Mouse (Mus musculus) megakaryocyte progenitor cell, adult 5-6 weeks (primary cell): Measurements from ENCODE around the gene Psmb7. TPM values are rescaled to one million over a fixed set of nuclear protein-coding genes. Genes with fewer than 3 reads are reported as not detected.

Source experiments
- ATAC-seq: replicated peaks from 2 replicates; pipeline ENCODE4 v1.8.0; 2016; ENCODE audit warnings: mild to moderate bottlenecking, moderate TSS enrichment, inconsistent platforms; ENCODE audit not compliant: poor library complexity
- total RNA-seq, 2 experiments: library from RNA; stranded (forward) in 1 of 2; stranded (reverse) in 1 of 2; fragments of 157-497, 149-512 nt in 1 of 2; fragments of 200-1000 nt in 1 of 2; gene quantifications; 2 replicates each; pipeline versions ENCODE4 v1.2.3 to v1.2.4; 2015 to 2017

Gene Psmb7
- total RNA-seq (2015) (251 and 258 TPM in 2 replicates), total RNA-seq (2017) (275 and 310 TPM in 2 replicates)

DNA sequence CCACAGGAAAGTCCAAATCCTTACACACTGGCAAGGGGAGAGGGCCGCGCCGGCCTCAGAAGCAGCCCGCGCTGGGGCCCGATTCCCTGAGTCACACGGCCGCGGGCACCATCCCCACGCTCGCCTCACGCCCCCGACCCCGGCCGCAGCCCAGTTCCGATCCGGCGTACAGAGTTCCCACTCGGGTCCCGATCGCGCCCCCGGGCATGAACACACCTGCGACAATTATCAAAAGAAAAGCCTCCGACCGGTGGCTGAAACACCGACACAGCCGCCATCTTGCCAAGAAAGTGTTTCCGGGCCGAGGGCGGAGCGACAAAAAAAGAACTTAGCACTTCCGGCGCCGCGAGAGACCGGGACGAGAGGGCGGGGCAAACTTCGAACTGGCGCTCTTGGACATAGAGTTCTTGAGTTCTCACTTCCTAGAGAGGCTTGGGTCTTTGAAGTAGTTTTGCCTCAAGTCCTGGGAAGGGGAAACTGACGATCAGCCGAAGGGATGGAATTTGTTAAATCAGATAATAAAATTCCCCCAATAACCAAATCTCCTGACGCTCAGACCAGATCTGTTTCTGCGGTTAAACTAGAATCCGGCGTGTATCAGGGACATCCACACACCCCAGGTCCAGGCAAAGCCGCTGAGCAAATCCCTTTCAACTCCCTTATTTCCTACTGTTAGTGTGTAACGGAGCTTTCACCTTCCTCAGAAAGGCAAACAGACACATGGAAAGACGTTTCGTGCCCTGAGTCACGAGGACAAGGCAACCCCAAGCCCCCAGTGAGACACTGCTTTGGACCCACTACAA, at the start of gene Psmb7:
Gene Psmb7, minus strand, starts transcription at position 463 of the 803 bp plus-strand sequence.
- ATAC-seq: peak; percentile 96

DNA sequence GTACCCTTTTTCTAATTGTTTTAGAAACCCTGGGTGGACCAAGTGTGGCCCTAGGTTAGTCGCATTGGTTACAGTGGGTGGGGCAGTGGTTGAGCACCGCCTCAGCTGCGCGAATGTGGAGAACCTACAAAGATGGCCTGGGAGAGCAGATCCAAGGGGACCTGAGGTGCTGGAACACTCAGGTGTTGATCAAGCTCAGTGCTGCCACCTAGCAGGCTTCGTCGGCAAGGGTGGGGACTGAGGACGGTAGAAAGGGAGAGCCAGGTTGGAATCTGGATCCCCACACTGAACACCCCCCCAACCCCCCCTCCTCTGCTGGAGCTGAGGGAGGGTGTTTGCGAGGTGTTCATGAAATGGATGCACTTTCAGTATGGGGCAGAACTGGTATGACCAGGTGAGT, 47.7 kb upstream of the Psmb7 start:
- ATAC-seq: 0 out of 2 replicates have a peak, but pooled peaks have one; percentile 35

DNA sequence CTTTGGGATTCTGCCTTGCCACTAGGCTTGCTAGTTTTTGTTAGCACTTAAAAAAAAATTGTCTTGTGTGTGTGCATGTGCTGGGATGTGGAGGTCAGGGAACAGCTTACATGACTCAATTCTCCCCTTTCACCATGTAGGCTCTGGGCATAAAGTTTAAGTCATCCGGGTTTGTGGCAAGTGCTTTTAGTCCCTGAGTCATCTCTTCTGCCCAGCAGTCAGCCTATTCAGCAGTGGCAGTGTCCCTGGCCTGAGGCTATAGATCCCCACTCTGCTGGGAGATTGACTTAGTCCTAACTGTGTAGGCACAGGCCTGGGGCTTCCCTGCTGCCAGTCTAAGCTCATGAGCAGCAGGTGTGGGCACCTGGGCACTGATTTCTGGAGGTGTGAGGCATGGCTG, 46.0 kb upstream of the Psmb7 start:
- no peak for ATAC-seq

DNA sequence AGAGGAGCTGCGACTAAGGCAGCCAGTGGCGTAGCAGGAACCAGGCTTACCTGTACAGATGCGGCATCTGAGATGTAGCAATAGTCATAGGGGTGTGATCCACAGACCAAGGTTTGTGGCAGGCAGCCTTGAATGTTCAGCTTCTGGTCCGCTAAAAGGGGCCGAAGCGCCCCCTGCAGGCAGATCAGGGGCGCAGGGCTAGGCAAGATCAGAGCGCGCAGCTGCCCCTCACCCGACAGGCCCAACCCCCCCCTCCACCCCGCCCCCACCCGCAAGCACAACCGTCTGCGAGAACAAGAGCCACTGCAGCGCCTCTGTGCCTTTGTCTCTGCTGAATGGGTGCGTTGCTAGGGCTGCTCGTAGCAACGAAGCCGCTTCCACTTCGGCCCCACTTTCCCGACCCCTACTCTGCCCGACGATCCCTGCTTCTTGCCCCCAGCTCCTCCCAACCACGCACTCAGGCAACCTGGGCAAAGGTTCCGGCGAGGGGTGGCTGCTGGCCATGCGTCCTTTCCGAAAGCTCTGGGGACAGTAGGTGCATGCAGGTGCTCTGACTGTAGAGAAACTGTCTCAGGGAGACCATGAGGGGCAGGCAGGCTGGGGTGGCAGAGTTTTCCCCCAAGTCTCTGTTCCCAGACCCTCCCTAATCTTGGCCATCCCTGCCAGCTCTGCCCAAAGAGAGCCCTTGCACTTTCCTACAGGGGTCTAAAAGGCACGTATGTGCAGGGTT, 45.1 kb upstream of the Psmb7 start:
- peak; percentile 56 for ATAC-seq

DNA sequence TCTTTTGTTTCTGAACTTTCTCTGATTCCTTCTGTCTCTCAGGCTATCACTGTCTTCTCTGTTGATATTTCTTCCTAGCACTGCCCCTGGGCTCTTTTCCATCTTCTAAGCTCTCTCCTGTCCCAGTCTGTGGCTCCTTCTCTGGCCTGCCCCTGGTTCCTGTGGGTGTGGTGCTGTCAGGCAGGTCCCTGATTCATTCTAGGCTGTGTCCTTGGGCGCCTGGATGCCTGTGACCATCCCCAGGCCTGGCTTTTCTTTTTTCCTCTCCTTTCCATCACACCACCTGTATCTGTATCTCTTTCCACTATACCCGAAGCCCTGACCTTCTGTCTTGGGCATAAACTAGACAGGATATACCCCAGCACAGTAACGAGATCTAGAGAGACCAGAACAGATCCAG, 41.9 kb upstream of the Psmb7 start:
- no peak for ATAC-seq

DNA sequence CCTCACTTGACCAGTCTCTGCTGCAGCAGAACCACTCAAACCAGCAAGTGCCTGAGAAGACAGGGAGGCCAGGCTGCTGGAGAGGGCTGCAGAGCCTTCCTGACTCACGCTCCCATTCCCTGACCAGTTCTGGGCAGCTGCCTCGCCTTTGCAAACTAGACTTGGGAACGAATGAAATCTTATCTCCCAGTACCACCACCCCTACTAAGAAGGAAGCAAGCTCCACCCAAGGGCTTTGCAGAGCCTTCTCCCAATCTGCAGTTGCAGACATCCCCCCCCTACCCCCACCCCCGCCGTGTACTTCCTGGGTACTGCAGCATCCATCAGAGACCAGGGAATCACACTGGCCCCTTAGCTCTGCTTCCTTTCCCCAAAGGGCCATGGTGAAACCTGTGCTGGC, 39.2 kb upstream of the Psmb7 start:
- no peak for ATAC-seq

DNA sequence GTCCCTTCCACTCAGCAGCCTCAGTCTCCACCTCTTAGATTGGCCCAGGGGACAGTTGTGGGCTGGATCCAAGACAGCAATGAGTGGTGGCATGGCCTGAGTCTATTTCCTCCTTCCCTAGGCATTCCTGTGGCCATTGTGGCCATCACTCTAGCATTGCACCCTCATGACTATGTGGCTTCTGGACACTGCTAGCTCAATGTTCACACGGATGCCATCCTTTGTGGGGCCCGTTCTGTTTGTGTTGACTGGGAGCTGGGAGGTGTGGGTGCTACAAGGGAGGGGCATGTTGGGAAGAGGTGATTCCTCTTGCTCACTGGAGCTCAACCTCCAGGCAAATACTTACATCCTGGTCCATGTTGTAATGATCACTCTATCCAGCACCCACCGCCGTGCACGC, 38.3 kb upstream of the Psmb7 start:
- no peak for ATAC-seq

DNA sequence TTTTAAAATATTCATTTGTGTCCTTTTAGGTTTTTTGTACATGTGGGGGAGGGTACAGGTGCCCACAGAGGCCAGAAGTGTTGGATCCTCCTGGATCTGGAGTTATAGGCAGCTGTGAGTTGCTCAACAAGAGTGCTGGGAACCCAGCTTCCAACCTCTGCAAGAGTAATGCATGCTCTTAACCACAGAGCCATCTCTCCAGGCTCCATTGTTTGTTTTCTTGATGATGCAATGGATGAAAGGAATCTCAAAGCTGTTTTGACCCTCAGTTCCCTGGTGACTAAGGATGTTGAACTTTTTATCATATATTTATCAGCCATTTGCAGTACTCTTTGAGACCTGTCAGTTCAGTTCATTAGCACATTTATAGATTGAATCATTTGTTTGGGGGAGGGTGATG, 35.1 kb upstream of the Psmb7 start:
- ATAC-seq: no peak

DNA sequence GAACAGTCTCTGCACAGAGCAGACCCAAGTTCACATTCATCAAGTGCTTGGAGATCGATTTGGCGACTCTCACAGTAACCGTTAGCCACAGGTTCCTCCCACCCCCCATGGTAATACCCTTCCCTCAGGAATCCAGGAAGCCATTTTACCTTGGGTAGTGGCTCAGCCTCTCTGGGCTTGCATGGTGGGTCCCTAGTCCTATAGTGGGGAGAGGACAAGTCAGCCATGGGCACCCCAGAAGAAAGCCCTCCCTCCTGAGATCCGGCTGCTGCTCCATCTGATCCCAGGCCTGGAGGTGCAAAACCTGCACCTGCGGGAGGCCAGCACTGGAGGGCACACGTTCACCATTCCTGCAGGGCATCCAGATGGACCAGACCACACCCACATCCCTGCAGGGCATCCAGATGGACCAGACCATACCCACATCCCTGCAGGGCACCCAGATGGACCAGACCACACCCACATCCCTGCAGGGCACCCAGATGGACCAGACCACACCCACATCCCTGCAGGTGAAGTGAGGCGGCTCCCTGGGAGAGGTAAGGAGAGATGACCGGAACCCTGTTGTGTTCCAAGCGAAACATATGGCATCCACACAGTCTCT, 31.6 kb upstream of the Psmb7 start:
- ATAC-seq: no peak

DNA sequence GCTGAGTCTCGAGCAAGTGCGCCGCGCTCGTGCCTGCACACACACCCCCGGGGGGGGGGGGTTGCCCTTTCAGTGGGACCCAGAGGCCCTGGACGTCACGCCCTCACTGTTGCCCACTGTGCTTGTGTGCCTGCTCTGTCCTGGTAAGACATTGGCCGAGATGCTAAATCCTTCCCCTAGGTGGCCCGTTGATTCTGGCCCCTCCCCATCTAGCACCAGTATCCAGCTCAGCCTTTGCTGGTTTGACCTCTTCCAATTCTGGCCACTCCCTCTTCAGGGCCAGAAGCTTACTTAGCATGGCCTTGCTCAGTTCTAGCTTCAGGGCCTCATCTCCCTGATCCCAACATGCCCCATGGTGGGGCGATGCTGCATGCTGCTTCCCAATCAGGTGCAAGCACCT, 28.6 kb upstream of the Psmb7 start:
- ATAC-seq: no peak

DNA sequence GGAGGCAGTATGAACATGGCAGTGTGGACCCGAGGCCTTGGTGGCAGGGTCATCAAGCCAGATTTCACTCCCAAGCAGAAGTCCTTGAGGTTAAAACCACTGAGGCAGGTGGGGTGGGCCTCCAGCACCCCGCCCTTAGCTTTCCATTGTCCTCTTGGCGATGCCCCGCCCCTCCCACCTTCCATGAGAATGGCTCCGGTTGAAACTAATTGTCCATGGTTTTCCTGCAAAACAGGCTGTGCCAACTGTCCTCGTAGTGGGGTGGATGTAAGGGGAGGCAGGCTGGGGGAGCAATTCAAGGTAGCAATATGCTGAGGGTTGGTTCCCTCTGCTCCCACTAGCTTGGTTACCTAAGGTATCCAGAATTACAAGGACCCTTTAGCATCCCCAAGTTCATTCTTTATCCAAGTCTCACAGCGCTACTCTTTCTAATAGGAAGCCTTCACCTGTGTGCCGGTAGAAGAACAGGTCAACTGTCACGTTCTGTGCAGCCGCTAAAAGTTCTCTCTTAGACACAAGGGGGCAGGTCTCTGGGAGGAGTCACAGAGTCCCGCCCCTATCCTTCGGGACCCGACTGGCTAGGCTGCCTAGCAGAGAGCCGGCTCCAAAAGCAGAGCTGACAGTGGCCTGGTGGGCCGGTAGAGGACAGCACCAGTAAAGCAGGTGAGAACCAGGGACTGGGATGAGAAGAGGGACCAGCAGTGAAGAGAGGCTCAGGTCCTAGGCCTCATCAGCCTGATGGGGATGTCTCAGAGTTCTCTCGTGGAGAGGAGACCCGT, 25.1 kb upstream of the Psmb7 start:
- ATAC-seq: peak; percentile 90

DNA sequence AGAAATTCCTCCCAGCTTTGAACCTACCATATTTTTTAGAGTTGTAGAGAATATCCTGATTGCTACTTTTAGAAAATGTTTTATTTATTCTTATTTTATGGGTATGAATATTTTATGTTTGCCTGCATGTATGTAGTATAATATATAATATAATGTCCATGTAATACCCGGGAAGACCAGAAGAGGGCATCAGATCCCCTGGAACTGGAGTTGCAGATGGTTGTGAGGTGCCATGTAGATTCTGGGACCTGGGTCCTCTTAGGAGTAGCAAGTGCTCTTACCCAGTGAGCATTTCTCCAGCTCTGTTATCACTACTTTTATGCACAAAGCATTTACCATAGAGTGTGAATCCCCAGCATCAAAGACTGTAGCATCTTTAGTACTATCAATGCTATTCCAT, 17.5 kb upstream of the Psmb7 start:
- ATAC-seq: no peak; the same call in 1 of the 2 replicates

DNA sequence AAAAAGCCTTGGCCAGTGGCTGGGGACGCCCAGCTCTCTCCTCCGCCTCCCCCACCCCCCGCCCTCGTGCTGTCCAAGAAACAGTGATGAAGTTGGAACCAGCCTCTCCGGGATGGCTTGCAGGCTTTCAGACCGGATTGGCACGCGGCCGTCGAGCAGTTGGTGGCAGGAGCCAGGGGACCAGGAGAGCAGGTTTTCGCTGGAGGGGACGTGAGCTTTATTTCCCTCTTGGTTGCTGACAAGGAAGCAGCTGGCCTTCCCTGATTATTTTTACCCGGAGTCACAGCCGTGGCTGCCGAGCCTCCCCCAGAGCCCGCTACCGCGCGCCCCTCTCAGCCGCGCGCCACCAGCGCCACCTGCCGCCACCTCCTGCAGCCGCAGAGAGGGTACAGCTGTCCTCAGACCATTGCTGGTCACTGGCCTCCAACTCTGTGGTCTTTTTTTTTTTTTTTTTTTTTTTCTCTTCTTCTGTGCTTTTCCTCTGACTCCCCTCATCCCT, 14.5 kb upstream of the Psmb7 start:
- ATAC-seq: peak; percentile 97

DNA sequence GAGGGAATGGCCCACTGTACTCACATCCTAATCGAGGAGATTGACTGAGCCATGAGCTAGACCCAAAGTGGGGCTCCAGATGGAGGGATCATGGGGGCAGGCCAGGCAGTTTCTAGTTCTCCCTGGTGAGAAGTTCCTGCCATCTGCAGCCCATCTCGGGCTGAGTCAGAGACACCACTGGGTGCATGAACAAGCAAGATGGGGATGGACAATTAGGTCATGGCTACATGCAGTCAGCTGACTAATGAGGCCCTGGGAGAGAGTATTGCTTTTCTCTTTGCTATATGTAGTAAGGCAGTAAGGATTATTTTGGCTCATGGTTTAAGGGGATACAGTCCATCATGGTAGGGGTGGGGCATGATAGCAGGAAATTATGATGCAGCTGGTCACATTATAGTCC, 9.8 kb upstream of the Psmb7 start:
- no peak for ATAC-seq

DNA sequence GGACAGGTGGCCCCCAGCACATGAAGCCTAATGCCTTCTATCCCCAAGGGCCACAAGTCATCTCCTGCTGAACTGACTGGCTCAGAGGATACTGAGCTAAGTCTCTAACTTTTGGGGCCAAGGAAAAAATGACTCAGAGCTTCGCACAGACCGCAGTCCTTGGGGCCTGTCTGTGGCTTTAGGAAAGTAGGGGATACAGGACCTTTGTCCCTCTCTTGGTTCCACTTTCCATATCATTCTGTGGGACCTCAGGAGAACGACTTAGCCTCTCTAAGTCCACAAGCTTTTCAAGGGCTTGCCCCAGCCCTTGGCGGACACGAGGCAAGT, 9.4 kb upstream of the Psmb7 start:
- ATAC-seq: no peak

DNA sequence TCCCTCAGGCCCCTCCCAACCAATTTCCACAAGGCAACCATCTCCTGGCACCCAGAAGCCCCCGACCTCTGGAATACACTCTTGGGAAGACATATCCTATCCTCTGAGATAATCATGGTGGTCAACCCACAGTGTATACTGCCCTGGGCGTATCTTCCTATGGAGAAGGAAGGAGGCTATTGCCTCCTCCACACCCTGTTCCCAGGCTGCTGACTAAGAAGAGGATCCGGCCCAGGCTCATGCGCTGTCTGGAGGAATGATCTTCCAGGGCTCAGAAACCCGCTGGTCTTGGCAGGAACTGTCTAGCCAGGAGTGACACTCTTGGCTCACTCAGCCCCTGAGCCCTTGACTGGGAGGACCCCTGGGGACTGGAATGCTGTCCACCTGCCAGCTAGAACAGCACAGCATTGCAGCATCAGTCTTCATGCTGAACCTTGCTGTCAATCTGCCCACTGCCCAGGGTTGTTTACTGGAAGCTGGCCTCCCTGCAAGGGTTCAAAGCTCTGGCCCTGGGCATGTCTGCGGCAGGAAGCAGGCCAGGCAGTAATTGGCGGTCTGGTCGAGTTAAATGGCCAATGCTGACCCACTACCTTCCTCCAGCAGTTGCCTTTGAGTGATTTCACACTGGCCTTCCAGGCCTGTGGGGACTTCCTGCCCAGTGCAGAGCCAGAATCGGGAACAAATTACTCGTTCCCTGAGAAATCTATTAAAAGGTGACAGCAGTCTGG, 8.8 kb upstream of the Psmb7 start:
- no peak for ATAC-seq

DNA sequence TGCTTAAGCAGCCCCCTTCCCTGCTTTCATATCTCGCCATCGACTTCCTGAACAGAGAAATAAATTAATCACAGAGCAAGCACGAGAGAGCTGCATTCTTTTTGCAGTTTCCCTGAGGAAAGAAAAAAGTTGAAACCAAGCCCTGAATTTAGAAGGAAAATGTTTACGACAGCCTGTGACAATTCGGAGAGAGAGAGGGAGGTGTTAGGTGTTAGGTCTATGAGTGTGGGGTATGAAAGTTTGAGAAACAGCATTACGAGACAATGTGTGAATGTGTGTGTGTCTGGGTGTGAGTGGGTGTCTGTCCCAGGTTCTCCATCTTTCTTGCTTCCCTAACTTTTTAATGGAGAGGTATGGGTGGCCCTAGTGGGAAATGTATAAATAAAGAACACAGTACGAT, 8.2 kb upstream of the Psmb7 start:
- no peak for ATAC-seq

DNA sequence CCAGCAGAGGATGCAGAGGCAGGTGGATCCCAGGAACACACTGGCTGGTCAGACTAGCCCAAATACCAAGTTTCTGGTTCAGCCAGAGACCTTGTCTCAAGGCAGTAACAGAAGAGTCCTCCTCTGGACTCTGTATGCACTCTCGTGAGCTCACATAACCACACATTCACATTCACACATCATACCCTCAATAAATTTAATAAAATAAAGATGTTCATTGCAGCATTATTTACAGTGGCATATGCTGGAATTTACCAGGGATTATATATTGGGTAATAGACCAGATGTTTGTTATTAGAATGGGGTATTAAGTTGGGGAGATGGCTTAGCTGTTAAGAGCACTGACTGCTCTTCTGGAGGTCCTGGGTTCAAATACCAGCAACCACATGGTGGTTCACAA, 6.5 kb upstream of the Psmb7 start:
- no peak for ATAC-seq

DNA sequence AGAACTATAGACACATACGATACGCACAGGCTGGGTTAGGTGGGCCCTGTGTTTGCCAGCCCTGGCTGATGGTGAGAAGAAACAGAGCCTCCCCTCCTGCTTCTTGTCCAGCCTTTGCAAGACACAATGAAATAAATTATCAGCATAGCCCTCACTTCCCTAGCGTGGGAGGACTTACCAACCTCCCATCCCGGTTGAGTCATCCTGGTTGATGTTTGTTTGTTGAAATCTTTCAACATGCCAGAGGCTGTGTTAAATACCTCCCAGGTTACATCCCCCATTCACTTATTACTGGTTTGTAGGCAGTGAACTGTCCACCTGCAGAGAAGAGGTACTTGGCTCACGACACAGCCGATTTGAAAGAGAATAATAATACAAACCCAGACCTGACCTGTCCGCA, 3.8 kb upstream of the Psmb7 start:
- ATAC-seq: no peak

DNA sequence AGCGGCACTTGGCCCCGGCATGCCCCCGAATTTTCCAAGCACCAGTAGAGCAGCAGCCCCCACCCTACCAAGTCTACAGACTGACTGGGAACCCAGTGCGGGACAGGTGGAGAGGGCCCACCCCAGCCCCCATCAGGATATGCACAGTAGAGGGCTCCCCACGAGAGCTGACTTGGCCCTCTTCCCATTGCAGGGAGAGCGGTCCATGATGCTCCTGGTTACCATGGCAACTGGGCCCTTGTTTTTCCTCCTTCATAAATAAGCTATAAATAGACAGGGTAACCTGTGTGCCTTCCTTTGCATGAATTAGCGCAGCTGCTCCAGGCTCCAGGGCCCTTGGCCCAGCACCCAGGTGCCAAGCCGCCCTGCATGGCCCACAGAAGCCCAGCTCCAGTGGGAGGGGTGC, 3.3 kb upstream of the Psmb7 start:
- ATAC-seq: no peak
